Mouse (Mus musculus) ovary, adult 2 months (tissue): ENCODE measurements around the gene Larp4b. TPM values are rescaled to one million over a fixed set of nuclear protein-coding genes. Genes with fewer than 3 reads are reported as not detected.

Source experiments
- polyA plus RNA-seq: library from polyadenylated mRNA; depleted of rRNA; stranded (reverse); fragments of >200 nt; gene quantifications from 2 replicates; pipeline ENCODE4 v1.2.3, GENCODE M21; 2012; rRNA removed

The Larp4b gene
- 9.6 and 13.0 TPM in 2 replicates for polyA plus RNA-seq

DNA sequence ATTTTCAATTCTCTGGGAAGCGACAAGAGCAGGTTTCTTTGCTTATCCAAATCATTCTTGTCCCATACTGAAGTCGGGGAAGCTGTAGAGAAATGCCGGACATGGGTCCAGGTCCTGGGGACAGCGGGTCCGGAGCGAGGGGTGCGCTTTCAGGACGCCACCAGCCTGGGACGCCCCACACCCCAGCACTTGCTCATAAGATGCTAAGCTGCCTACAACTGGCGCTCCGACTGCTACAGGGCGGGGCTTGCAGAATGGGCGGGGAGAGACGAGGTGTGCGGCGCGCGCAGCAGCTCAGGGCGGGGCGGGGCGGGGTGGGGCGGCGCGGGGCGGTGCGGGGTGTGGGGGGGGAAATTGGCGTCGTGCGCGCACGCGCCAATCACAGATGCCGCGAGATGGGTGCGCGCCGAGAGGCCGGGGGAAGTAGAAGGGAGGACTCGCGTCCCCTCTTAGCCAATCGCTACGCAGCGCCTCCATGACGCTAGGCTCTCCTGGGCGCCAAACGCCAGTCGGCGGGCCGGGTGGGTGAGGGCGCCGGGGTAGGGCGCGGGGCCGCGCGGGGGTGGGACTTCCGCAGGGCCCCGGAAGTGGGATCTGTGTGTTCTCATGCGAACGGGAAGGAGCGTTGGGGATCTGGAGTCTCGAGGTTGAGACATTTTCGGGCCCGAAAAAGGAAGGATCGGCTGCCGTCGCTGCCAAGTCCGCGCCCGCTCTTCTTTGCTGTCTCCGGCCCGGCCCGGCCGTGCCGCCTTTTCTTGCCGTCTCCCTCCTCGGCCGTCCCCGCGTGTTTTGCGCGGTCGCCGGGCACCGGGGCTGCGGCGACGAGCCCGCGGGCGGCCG, at the start of gene Larp4b:
TSS of gene Larp4b (plus strand) at position 566 of the 840 bp plus-strand sequence.

Other genes with a start within 250 kb of the Larp4b start
- 21.3 and 29.9 TPM in 2 replicates for gene Wdr37, start 222.0 kb upstream of the Larp4b start, polyA plus RNA-seq
- 6.4 and 9.3 TPM in 2 replicates for gene Idi1, start 208.4 kb upstream of the Larp4b start, polyA plus RNA-seq
- gene Gm9745, start 145.7 kb upstream of the Larp4b start, polyA plus RNA-seq, result not detected in 2 replicates
- not detected in 2 replicates for gene Idi2, start 141.0 kb upstream of the Larp4b start, polyA plus RNA-seq
- 4.9 and 5.0 TPM in 2 replicates for gene Gtpbp4, start 97.8 kb upstream of the Larp4b start, polyA plus RNA-seq
- gene Dip2c, start 182.6 kb downstream of the Larp4b start, polyA plus RNA-seq, result 17.3 and 22.0 TPM in 2 replicates